Mouse (Mus musculus) limb, embryonic 12.5 days (tissue): ENCODE measurements around the gene Cd9. TPM values are rescaled to one million over a fixed set of nuclear protein-coding genes. Genes with fewer than 3 reads are reported as not detected.
A peak's percentile ranks its signal among the peaks of the same experiment; 100 is the strongest.

Source experiments
- ATAC-seq: fragments of 200-750 bp; cut with Nextera tagmentation; 2 replicates; pipeline ENCODE4 v1.8.0; 2017; ENCODE audit warnings: low read depth, moderate TSS enrichment; ENCODE audit not compliant: insufficient number of reproducible peaks, insufficient read depth, low FRiP score, low TSS enrichment
- H3K27ac ChIP-seq: fragments of 300-500 bp; sonication (generic); 2 replicates; pipeline ENCODE4 v1.5.1; 2016; ENCODE audit warnings: mild to moderate bottlenecking, moderate library complexity
- H3K27me3 ChIP-seq: fragments of 300-500 bp; sonication (generic); 2 replicates; pipeline ENCODE4 v1.6.1; 2016; ENCODE audit warnings: mild to moderate bottlenecking, moderate library complexity
- H3K36me3 ChIP-seq: fragments of 300-500 bp; sonication (generic); 2 replicates; pipeline ENCODE4 v1.6.1; 2016; ENCODE audit warnings: mild to moderate bottlenecking, moderate library complexity
- H3K4me1 ChIP-seq: fragments of 300-500 bp; sonication (generic); replicated peaks from 2 replicates; pipeline ENCODE4 v1.6.1; 2016
- H3K4me2 ChIP-seq: fragments of 300-500 bp; sonication (generic); 2 replicates; pipeline ENCODE4 v1.6.1; 2016; ENCODE audit warnings: mild to moderate bottlenecking, moderate library complexity
- H3K4me3 ChIP-seq: fragments of 300-500 bp; sonication (generic); replicated peaks from 2 replicates; pipeline ENCODE4 v1.5.1; 2016; ENCODE audit warnings: mild to moderate bottlenecking
- H3K9ac ChIP-seq: fragments of 300-500 bp; sonication (generic); replicated peaks from 2 replicates; pipeline ENCODE4 v1.6.1; 2016; ENCODE audit warnings: mild to moderate bottlenecking, moderate library complexity
- H3K9me3 ChIP-seq: fragments of 300-500 bp; sonication (generic); 2 replicates; pipeline ENCODE4 v1.6.1; 2016; ENCODE audit warnings: mild to moderate bottlenecking, moderate library complexity
- WGBS: fragments of 180-500 bp; shearing (Covaris S2); methylation state at CpG from one replicate; pipeline ENCODE4 v1.1.7; 2016; 5-methylcytosine and 5-hydroxymethylcytosine counted together
- polyA plus RNA-seq: library from polyadenylated mRNA; unstranded; fragments of >200 nt; fragmentation: Nextera tagmentation; extraction: Ambion mirVana; gene quantifications from 2 replicates; pipeline ENCODE4 v1.2.1, GENCODE M21; 2016

Gene Cd9
- polyA plus RNA-seq, 1 experiment from 2014 or later: 65.5 TPM

- Histone ChIP-seq H3K4me3 (no peak overlapping the region), H3K9ac (no peak overlapping the region), H3K4me2 (no peak overlapping the region)
Observed at GRCm38 (mm10) chr6:125433704-125434447, 60.7 kb downstream of the Cd9 start.

GRCm38 (mm10) chr6:125433257-125433656, 61.3 kb downstream of the Cd9 start:
- ATAC-seq: no peak
- no peak overlapping the region for H3K27ac ChIP-seq
- no peaks in the 10 kb centered on the region for H3K36me3 ChIP-seq
- H3K4me1 ChIP-seq: peaks cover 16% of the 10 kb centered on the region
- WGBS: 60% methylated on average over 3 of the region's 3 CpGs
- H3K4me2 ChIP-seq: no peak overlapping the region
- peaks cover 2% of the 10 kb centered on the region; the same call in 1 of the 2 replicates for H3K27me3 ChIP-seq
- H3K9me3 ChIP-seq: no peaks in the 10 kb centered on the region
- H3K9ac ChIP-seq: no peak overlapping the region
- H3K4me3 ChIP-seq: no peak overlapping the region

More at GRCm38 (mm10) chr6:125433704-125434447, 60.7 kb downstream of the Cd9 start:
- ATAC-seq: no peak
- Histone ChIP-seq H3K4me1 (peaks cover 16% of the 10 kb centered on the region), H3K27me3 (peaks cover 1% of the 10 kb centered on the region; the same call in 1 of the 2 replicates), H3K36me3 (no peaks in the 10 kb centered on the region), H3K27ac (no peak overlapping the region), H3K9me3 (no peaks in the 10 kb centered on the region)
- 80% methylated on average over 6 of the region's 6 CpGs for WGBS

DNA sequence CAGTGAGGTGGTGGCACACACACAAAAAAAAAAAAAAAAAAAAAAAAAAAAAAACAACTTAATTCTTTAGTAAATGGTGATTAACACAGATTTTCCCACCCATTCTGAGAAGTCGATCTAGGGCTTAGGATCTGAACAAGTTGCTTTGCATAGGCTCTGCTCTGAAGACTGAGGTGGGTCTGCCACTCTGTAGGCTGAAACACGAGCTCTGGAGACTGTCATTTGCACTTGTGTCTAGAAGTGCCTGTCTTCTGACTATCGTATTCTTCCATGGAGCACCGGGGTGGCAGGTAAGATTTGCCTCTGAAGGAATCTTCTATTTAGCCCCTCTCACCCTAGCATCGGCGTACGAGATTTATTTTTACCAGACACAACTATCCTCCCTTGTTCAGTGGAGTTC, 62.1 kb downstream of the Cd9 start:
- Histone ChIP-seq H3K9me3 (no peaks in the 10 kb centered on the region), H3K4me3 (no peak overlapping the region), H3K36me3 (no peaks in the 10 kb centered on the region), H3K27me3 (peaks cover 2% of the 10 kb centered on the region; the same call in 1 of the 2 replicates), H3K4me2 (no peak overlapping the region), H3K9ac (no peak overlapping the region), H3K27ac (no peak overlapping the region), H3K4me1 (peaks cover 17% of the 10 kb centered on the region)
- 76% methylated on average over 7 of the region's 7 CpGs for WGBS
- ATAC-seq: no peak

DNA sequence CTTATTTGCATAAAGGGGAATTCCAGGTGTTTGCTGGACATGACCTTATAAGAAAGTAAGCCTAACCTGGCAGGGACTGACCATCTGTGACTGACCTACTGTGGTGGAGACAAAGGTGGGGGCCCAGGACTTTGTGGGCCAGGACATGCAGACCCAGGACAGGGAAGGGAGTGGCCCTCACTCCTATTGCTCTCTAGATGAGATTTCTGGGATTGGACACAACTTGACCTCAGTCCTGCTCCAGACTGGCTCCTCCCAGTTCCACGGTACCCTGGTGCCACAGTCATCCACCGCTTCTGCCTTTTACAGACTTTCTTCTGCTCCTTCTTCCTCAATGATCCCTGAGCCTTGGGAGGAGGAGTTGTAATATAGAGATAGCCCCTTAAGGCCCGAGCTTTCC, 63.6 kb downstream of the Cd9 start:
- 58% methylated on average over 3 of the region's 3 CpGs for WGBS
- no peak overlapping the region for H3K9ac ChIP-seq
- H3K27me3 ChIP-seq: peaks cover 2% of the 10 kb centered on the region; the same call in 1 of the 2 replicates
- H3K4me1 ChIP-seq: peaks cover 28% of the 10 kb centered on the region
- ATAC-seq: no peak
- H3K4me2 ChIP-seq: no peak overlapping the region
- H3K27ac ChIP-seq: no peak overlapping the region
- H3K9me3 ChIP-seq: no peaks in the 10 kb centered on the region
- no peak overlapping the region for H3K4me3 ChIP-seq
- no peaks in the 10 kb centered on the region for H3K36me3 ChIP-seq

DNA sequence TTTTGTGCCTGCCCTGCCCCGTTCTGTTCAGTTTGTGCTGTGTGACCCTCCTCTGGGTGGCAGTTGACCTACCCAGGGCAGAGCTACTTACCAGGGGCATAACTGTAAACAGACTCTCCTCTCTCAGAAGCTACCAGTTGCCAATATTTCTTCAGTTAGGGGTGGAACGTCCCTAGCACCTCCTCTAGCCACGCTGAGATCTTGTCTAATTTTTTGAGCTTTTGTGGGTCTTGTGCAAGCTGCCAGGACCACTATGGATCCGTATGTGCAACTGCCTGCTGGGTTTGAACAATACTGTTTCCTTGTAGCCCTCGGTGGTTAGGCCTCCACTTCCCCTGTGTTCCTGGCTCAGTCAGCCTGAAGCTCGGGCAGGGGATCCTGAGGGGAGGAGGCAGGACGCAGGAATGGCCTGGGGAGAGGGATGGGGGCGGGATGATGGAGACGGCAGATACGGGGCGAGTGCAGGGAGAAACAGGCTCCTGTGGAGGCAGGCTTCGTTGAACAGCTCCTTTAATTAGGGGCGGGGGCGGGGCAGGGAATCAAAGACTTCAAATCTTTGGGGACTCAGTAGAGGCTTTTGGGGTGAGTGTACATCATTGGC, 64.1 kb downstream of the Cd9 start:
- peaks cover 30% of the 10 kb centered on the region for H3K4me1 ChIP-seq
- H3K9me3 ChIP-seq: no peaks in the 10 kb centered on the region
- no peak overlapping the region for H3K27ac ChIP-seq
- no peak overlapping the region for H3K9ac ChIP-seq
- no peak overlapping the region for H3K4me3 ChIP-seq
- H3K36me3 ChIP-seq: no peaks in the 10 kb centered on the region
- 6% methylated on average over 14 of the region's 14 CpGs for WGBS
- H3K4me2 ChIP-seq: peak overlapping the region; percentile 37
- H3K27me3 ChIP-seq: peaks cover 2% of the 10 kb centered on the region; the same call in 1 of the 2 replicates
- ATAC-seq: no peak

GRCm38 (mm10) chr6:125429741-125430140, 64.8 kb downstream of the Cd9 start:
- Histone ChIP-seq H3K4me3 (no peak overlapping the region), H3K36me3 (no peaks in the 10 kb centered on the region), H3K4me1 (peaks cover 35% of the 10 kb centered on the region), H3K27ac (no peak overlapping the region), H3K9ac (no peak overlapping the region), H3K9me3 (no peaks in the 10 kb centered on the region), H3K4me2 (no peak overlapping the region), H3K27me3 (peaks cover 2% of the 10 kb centered on the region; the same call in 1 of the 2 replicates)
- WGBS: 88% methylated on average over 6 of the region's 6 CpGs
- ATAC-seq: no peak

DNA sequence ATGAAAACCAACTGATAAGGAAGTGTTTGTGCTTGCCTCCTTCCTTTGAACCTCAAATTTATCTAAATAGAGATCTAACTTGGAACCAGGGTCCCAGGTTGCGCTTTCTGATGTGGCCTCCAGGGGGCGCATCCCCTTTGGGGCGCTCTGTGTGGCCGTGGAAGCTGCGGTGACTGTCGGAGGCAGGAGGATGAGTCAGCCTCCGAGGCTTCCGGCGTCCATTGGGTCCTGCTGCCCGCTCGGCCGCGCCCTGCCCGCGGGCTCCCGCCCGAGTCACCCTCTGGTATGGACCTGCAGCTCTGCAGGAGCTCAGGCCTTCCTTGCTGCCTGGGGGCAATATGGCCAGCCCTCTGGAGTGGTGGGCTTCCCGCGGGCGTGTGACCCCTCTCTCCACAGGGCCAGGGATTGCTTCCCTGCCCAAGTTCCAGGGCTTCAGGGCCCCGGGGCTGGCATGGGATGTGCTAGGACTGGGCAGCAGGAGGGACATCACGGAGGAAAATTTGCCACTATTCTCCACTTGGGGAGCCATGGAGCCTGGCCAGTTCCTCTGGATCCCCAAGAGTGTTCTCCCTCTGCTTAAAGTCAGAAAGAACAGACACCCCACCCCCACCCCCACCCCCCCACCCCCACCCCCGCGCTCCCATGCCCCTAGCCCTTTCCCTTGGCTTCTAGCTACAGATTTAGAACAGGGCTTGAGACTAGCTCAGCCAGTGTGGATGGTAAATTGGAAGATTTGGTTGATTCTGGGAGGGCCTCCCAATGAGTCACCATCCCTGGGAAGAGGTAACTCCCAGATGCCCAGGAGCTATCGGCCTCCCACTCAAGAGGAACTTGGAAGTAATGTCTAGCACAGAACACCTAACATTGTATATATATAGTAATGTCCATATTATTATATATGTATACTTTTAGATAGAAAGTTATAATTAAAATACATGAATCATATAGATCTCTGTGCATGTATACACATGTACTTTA, 67.9 kb downstream of the Cd9 start:
- peak overlapping the region; percentile 47 for H3K4me3 ChIP-seq
- no peaks in the 10 kb centered on the region for H3K36me3 ChIP-seq
- peaks cover 52% of the 10 kb centered on the region for H3K4me1 ChIP-seq
- no peaks in the 10 kb centered on the region for H3K9me3 ChIP-seq
- 3% methylated on average over 25 of the region's 25 CpGs for WGBS
- peak overlapping the region; percentile 60 for H3K9ac ChIP-seq
- H3K4me2 ChIP-seq: peak overlapping the region; percentile 87
- H3K27me3 ChIP-seq: peaks cover 2% of the 10 kb centered on the region; the same call in 1 of the 2 replicates
- peak; percentile 23; the same call in 1 of the 2 replicates for ATAC-seq
- H3K27ac ChIP-seq: peak overlapping the region; percentile 66

GRCm38 (mm10) chr6:125425205-125426090, 69.1 kb downstream of the Cd9 start:
- Histone ChIP-seq H3K9ac (no peak overlapping the region), H3K9me3 (no peaks in the 10 kb centered on the region), H3K4me2 (no peak overlapping the region)

GRCm38 (mm10) chr6:125424156-125424555, 70.4 kb downstream of the Cd9 start:
- no peak overlapping the region for H3K4me2 ChIP-seq
- H3K4me3 ChIP-seq: no peak overlapping the region
- no peak for ATAC-seq
- peaks cover 2% of the 10 kb centered on the region; the same call in 1 of the 2 replicates for H3K27me3 ChIP-seq
- peaks cover 42% of the 10 kb centered on the region for H3K4me1 ChIP-seq
- H3K27ac ChIP-seq: peak overlapping the region; percentile 50; the same call in 1 of the 2 replicates
- H3K9me3 ChIP-seq: no peaks in the 10 kb centered on the region
- H3K9ac ChIP-seq: no peak overlapping the region
- no peaks in the 10 kb centered on the region for H3K36me3 ChIP-seq
- 60% methylated on average over 3 of the region's 3 CpGs for WGBS

More at GRCm38 (mm10) chr6:125425205-125426090, 69.1 kb downstream of the Cd9 start:
- Histone ChIP-seq H3K27ac (no peak overlapping the region), H3K27me3 (peaks cover 2% of the 10 kb centered on the region; the same call in 1 of the 2 replicates), H3K36me3 (no peaks in the 10 kb centered on the region), H3K4me1 (peaks cover 45% of the 10 kb centered on the region), H3K4me3 (no peak overlapping the region)
- no peak for ATAC-seq
- 49% methylated on average over 15 of the region's 15 CpGs for WGBS

DNA sequence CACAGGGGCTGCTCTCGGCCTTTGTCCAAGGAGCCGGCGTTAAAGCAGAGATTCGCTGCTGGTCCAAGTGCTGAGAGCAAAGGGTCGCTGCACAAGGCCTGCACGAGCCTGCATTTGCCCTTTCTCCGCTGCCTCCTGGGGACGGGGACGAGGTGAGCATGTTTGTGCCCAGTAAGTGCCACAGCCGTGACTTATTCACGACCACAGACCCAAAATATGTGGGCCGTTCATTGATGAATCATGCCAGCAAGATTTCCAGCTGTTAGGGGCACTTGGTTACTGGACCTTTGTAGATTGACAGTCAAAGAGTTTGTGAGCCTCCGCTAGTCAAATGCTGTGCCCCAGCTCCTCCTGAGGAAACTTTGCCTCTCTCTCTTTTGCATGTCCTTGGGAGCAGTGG, 71.1 kb downstream of the Cd9 start:
- Histone ChIP-seq H3K27ac (peak overlapping the region; percentile 45; the same call in 1 of the 2 replicates), H3K4me1 (peaks cover 42% of the 10 kb centered on the region), H3K36me3 (no peaks in the 10 kb centered on the region), H3K9me3 (no peaks in the 10 kb centered on the region), H3K4me3 (no peak overlapping the region), H3K9ac (no peak overlapping the region), H3K4me2 (no peak overlapping the region), H3K27me3 (no peaks in the 10 kb centered on the region; the same call in 1 of the 2 replicates)
- WGBS: 56% methylated on average over 13 of the region's 13 CpGs
- ATAC-seq: no peak
